Mouse (Mus musculus): ENCODE data around the gene Gm17660.
A peak's percentile ranks its signal among the peaks of the same experiment; 100 is the strongest.

The Gm17660 gene

GRCm38 (mm10) chr5:104080736-104081135 lies 3.3 kb upstream of the Gm17660 start:
- no peak for DNase-seq (ENCODE audit: low read depth, low spot score)

- no peak for DNase-seq (ENCODE audit: low read depth, low spot score)
Observed at GRCm38 (mm10) chr5:104076361-104076760, 1.0 kb downstream of the Gm17660 start.

- peak; percentile 36 for DNase-seq (ENCODE audit: low read depth, low spot score)
Observed at GRCm38 (mm10) chr5:104074388-104074787, 3.0 kb downstream of the Gm17660 start.

GRCm38 (mm10) chr5:104073602-104074001 lies 3.8 kb downstream of the Gm17660 start:
- DNase-seq (ENCODE audit: low read depth, low spot score), result no peak

GRCm38 (mm10) chr5:104072272-104072886 lies 5.0 kb downstream of the Gm17660 start:
- DNase-seq (ENCODE audit: low read depth, low spot score), result no peak

GRCm38 (mm10) chr5:104071048-104071447 lies 6.4 kb downstream of the Gm17660 start:
- DNase-seq (ENCODE audit: low read depth, low spot score), result no peak

- DNase-seq (ENCODE audit: low read depth, low spot score), result no peak
Observed at GRCm38 (mm10) chr5:104068751-104069150, 8.7 kb downstream of the Gm17660 start.

- no peak for DNase-seq (ENCODE audit: low read depth, low spot score)
Observed at GRCm38 (mm10) chr5:104062773-104063551, 14.4 kb downstream of the Gm17660 start.

- no peak for DNase-seq (ENCODE audit: low read depth, low spot score)
Observed at GRCm38 (mm10) chr5:104061936-104062772, 15.3 kb downstream of the Gm17660 start.

GRCm38 (mm10) chr5:104060429-104060828 lies 17.0 kb downstream of the Gm17660 start:
- DNase-seq (ENCODE audit: low read depth, low spot score), result no peak

GRCm38 (mm10) chr5:104059628-104060027 lies 17.8 kb downstream of the Gm17660 start:
- DNase-seq (ENCODE audit: low read depth, low spot score), result no peak

GRCm38 (mm10) chr5:104058021-104058420 lies 19.4 kb downstream of the Gm17660 start:
- DNase-seq (ENCODE audit: low read depth, low spot score), result no peak

GRCm38 (mm10) chr5:104056295-104056694 lies 21.1 kb downstream of the Gm17660 start:
- no peak for DNase-seq (ENCODE audit: low read depth, low spot score)

- no peak for DNase-seq (ENCODE audit: low read depth, low spot score)
Observed at GRCm38 (mm10) chr5:104055816-104056215, 21.6 kb downstream of the Gm17660 start.

- DNase-seq (ENCODE audit: low read depth, low spot score), result no peak
Observed at GRCm38 (mm10) chr5:104054938-104055337, 22.5 kb downstream of the Gm17660 start.

- peak; percentile 49 for DNase-seq (ENCODE audit: low read depth, low spot score)
Observed at GRCm38 (mm10) chr5:104052956-104053355, 24.5 kb downstream of the Gm17660 start.

GRCm38 (mm10) chr5:104048139-104048538 lies 29.3 kb downstream of the Gm17660 start:
- no peak for DNase-seq (ENCODE audit: low read depth, low spot score)

- DNase-seq (ENCODE audit: low read depth, low spot score), result no peak
Observed at GRCm38 (mm10) chr5:104047200-104048105, 30.0 kb downstream of the Gm17660 start.

- peak; percentile 93 for DNase-seq (ENCODE audit: low read depth, low spot score)
Observed at GRCm38 (mm10) chr5:104046256-104047199, 30.9 kb downstream of the Gm17660 start, which contains the start of gene Nudt9. Gene Nudt9, plus strand, starts transcription at chr5:104046306.

- no peak for DNase-seq (ENCODE audit: low read depth, low spot score)
Observed at GRCm38 (mm10) chr5:104043704-104044103, 33.7 kb downstream of the Gm17660 start.

All from WW6 (cell line).